Mouse (Mus musculus): ENCODE data around the gene 1700020D05Rik.
A peak's percentile ranks its signal among the peaks of the same experiment; 100 is the strongest.

The 1700020D05Rik gene

DNA sequence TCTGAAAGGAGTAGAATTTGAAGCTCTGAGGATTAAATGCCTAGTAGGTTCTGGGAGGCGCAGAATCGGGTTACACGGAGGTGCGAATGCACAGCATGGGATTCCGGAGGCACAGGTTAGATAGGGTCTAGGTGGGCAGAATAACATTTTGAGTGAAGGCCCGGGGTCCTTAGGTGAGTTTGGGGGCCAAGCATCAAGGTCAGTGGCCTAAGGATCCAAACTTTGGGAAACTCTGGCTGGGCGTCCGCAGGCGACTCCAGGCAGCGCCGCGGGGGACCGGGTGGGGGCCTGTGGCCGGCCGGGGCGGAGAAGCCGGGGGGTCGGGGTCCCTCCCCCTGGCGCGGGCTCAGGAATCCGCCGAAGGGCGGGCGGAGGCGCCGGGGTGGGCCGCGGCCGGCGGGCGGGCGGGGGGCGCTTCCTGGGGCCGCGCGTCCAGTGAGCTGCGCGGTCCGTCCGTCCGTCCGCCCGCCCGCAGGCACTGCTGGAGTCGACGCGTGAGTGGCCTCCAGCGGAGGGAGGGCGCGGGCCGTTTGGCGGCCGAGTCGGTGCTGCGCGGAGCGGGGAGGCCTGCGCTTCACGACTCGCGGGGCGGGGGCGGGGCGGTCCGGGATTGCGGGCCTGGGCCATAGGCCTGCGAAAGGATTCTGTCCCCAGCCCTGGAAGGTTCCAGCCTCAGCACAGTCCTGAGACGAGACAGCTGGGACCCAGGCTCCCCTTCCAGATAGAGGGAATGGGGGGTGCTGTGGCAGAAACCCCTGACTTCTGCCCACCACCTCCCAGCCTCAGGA, 29.1 kb downstream of the 1700020D05Rik start:
- DNase-seq, result peak; percentile 63 to 66

DNA sequence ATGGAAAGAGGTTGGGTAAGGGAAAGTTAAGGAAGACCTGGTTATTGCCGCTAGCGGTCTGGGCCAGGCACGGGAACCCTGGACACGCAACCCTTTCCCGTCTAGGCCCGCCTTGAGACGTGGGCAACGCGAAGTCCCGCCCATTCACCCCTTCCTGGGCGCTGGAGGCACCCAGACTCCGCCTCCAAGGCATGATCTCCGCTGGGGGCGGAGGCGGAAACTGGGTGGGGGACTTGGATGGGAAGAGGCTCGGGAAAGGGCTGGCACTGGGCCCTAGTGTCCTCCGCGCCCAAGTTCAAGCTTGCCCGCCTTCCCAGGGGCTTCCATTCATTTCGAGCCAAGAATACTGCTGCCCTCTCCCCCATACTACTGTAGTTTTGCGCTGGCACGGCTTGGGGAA, 29.9 kb downstream of the 1700020D05Rik start, which contains the start of gene Efemp2:
Efemp2 (plus strand) TSS at position 235 of the 400 bp plus-strand sequence.
- DNase-seq, result peak; percentile 54 to 67

- DNase-seq, result no peak
Measured at GRCm38 (mm10) chr19:5472857-5473256, 30.7 kb downstream of the 1700020D05Rik start.

DNA sequence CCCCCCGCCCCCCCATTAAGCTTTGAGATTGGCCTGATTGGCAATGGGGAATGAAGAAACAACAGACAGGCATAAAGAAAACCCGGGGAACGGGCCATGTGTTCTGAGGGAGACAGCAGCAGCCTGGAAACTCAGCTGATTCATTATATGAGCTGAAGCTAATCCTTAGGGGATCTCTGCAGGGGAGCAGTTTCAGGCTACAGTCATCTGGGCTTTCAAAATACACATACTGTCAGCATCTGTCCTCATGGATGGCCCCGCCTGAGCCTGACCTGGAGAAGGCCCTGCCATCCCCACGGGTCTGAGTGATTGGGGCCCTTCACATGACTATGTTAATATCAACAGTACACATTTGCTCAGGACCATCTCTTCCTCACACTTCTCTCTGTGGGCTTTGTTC, 31.7 kb downstream of the 1700020D05Rik start:
- DNase-seq, result no peak

DNA sequence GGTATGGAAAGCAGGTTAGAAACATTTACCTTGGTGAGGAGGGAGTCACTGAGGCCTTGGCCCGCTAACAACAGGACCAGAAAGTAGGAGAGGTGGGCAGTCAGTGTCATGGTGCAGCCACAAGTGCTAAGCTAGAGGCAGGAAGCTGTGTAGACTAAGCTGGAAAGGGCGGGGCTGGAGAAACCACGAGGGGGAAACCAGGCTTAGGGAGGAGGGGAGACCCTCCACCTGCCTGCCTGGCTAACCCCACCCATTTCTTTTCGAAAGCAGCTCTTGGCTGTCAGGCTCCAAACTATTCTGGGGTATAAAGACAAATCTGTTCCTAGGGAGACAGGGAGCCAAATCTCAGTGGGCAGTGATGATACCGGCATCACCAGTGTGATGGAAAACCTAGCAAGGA, 35.2 kb downstream of the 1700020D05Rik start, which contains the start of gene Ctsw:
Ctsw (minus strand) TSS at position 134 of the 400 bp plus-strand sequence.
- DNase-seq, result no peak

DNA sequence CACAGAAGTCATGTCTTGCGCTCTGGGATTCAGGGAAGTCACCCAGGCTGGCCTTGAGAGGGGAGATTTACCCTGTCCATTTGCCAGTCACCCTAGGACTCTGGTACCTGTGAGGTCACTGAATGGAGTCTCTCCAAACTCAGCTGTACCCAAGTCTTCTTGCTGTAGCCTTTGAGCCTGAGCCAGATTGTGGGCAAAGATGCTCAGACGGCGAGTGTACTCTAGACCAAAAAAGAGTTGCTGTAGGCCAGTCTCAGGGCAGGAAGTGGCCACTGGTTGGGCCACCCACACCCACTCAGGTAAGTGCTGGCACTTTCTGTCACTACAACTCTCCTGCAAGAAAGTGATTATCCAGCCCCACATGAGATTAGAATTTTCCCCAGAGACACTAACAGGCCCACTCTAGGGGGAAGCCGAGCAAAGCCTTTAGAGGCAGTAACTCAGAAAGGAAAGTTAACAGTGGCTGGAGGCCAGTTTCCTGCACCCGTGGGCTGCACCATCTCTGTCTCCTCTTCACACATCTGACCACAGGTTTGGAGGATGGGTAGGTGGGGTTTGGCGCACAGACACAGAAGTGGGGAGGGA, 36.6 kb downstream of the 1700020D05Rik start:
- DNase-seq, result no peak

DNA sequence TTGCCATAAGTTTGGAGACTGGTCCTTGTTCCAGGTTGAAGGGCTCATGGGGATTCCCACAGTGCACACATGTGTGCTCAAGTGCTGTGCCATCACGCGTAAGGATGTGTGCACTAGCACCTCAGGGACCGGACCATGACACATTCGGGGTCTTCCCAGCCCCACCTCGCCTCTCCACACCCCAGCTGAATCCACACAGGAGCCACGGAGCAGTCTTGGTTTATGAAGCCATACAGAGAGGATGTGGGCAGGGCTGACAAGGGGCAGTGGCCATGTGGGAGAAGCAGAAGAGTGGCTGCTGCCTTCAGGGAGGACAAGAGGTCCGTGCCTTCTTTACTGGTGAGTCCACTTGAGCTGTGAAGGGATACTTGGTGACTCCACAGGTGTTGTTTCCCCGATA, 38.5 kb downstream of the 1700020D05Rik start:
- DNase-seq, result no peak

- DNase-seq, result peak; percentile 85 to 87
Measured at GRCm38 (mm10) chr19:5463791-5464562, 39.6 kb downstream of the 1700020D05Rik start.

DNA sequence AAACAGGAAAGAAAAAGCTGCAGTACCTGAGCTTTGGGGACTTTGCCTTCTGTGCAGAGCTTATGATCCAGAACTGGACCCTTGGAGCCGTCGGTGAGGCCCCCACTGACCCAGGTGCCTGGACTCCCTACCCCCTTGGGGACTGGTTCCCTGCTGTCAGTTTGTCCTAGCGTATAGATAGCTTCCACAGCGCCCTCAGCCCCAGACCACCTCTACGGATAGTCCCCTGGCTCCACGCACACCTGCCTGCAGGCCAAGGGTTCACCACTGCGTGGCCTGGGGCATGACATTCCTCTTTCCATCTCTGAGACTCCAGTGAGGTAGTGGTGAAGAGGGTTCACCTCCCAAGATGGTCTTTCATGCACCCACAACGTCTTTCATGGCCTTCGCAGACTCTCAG, 40.4 kb downstream of the 1700020D05Rik start:
- no peak for DNase-seq

- DNase-seq, result no peak
Measured at GRCm38 (mm10) chr19:5461411-5461810, 42.2 kb downstream of the 1700020D05Rik start.

GRCm38 (mm10) chr19:5460465-5460911, 43.1 kb downstream of the 1700020D05Rik start, which contains the start of gene Fibp:
TSS of gene Fibp (plus strand) at chr19:5460615.
- peak; percentile 91 to 94 for DNase-seq

DNA sequence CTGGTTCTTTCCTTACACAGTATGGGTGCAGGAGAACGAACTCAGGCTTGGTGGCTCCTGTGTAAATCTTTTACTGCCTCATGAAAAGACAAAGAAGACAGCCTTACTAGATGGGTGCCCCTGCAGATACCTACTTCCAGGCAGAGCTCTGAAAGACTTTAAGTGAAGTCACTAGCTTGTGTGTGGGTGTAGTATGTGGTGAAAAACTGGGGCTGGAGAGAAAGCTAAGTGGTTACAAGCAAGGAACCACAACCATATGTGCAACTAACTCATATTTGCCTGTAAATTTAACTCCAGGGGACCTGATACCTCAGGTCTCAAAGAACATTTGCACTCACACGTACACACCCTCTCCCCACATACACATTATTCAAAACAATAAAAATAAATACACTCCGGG, 43.7 kb downstream of the 1700020D05Rik start:
- DNase-seq, result no peak

DNA sequence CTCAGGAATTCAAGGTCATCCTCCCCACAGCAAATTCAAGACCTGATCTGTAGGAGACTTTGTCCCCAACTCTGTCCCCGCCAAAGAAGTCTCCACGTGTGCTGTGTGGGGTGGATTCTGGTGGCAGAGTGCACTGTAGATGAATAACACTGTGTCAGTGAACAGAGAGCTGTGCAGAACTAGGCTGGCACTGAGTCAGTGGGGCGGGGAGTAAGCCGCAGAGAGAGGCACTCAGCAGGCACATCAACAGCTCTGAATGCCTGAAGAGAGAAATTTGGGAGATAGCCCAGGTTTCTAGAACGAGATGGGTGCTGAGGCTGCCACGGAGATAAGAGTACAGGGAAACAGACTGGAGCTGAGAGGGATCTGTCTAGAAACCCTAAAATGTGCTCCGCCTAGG, 44.6 kb downstream of the 1700020D05Rik start:
- DNase-seq, result no peak

DNA sequence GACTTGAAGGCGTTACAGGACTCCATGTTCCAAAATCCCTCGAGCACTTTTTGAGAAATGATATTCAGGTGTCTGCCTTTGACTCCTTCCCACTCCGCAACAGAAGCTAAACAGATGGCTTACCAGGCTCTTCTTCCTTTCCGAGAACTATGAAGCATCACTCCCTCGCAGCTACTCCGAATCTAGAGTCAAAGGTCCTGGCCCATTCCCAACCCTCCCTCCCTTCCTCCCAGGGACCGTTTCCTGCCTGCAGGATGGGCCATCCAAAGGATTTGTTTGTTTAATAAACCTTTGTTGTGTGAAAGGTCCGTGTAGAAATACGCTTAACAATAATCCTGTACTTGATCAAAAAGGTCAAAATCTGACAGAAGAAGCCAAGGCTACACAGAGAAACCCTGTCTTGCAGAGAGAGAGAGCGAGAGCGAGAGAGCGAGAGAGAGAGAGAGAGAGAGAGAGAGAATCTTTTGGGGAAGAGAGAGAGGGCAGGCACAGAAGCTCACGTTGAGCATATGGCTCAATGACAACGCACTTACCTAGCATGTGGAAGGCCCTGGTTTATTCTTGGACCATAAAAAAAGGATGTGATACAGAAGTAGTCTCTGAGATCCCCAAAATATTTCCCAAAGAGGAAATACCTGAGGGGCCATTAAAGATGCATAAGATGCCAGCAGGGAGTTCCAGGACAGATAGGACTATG, 45.7 kb downstream of the 1700020D05Rik start, which contains the start of gene Ccdc85b:
Ccdc85b (minus strand) TSS at position 149 of the 697 bp plus-strand sequence.
- DNase-seq, result peak in 1 of 2 experiments; percentile 75

DNA sequence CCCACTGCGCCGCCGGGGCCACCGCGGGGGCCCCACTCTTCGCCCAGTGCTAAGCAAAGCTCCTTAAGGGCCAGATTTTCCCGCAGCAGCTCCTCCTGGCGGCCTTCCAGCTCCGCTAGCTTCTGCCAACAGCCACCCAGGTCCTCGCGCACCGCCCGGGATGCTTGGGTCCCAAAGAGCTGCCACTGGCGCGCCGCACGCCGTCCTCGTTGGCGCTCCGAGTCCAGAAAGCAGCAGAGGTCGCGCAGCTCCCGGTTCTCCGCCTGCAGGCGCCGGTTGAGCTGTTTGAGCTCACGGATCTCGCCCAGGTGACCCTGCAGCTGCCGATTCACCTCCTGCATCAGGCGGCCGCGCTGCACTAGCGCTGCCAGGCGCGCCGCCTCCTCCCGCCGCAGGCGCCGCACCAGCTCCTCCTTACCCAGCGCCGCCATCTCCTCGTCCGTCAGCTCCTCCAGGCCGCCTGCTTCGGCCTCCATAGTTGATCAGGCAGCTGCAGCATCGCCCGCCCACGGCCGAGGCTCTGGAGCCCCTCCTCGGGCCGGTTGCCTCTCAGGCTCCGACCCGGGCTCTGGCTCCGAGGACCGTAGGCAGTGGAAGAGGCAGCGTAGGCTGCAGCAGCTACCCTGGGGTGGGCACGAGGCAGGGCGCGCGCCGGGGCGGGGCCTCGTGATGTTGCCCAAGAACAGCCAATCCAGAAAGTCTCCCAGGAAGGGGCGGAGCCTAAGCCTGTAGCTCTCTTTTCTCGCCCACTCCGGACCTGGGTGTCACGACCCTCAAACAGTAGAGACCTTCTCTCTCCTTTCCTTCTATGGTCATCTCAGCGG, 46.5 kb downstream of the 1700020D05Rik start:
- peak; percentile 98 to 99 for DNase-seq

- DNase-seq, result no peak
Measured at GRCm38 (mm10) chr19:5456241-5456921, 47.2 kb downstream of the 1700020D05Rik start.

DNA sequence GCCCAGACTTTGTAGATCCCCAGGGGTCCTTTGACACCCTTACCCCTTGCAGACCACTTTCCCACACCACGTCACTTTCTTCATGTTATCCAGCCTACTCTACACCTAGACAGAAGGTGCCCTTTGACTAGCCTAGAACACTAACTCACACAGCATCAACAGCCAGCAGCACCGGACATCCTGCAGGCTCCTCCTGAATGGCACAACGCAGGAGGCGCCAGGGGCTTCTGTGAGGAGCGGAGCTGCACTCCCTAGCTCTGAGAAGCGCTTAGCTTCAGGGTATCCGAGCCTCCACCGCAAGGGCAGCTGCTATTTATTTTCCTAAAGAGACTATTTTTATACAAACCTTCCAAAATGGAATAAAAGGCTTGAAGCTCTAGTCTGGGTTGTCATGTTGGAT, 48.0 kb downstream of the 1700020D05Rik start:
- no peak for DNase-seq

GRCm38 (mm10) chr19:5455037-5455436, 48.5 kb downstream of the 1700020D05Rik start:
- no peak for DNase-seq
